Mouse (Mus musculus) stomach, embryonic 14.5 days (tissue): ENCODE results near the gene Aloxe3. TPM values are rescaled to one million over a fixed set of nuclear protein-coding genes. Genes with fewer than 3 reads are reported as not detected.
A peak's percentile ranks its signal among the peaks of the same experiment; 100 is the strongest.

Experiments
- ATAC-seq: fragments of 200-750 bp; cut with Nextera tagmentation; 2 replicates; pipeline ENCODE4 v1.8.0; 2017; ENCODE audit warnings: low read depth, moderate TSS enrichment; ENCODE audit not compliant: insufficient number of reproducible peaks, insufficient read depth, low FRiP score
- H3K27ac ChIP-seq: fragments of 300-500 bp; sonication (generic); 2 replicates; pipeline ENCODE4 v1.5.1; 2014; ENCODE audit warnings: mild to moderate bottlenecking, low read length, moderate library complexity, mixed read lengths
- H3K27me3 ChIP-seq: fragments of 300-500 bp; sonication (generic); 2 replicates; pipeline ENCODE4 v1.6.1; 2014; ENCODE audit warnings: low read length, control low read depth, mixed read lengths; ENCODE audit not compliant: control insufficient read depth, insufficient read depth
- H3K36me3 ChIP-seq: fragments of 300-500 bp; sonication (generic); 2 replicates; pipeline ENCODE4 v1.6.1; 2014; ENCODE audit warnings: mild to moderate bottlenecking, control low read depth, low read length, moderate library complexity, mixed read lengths; ENCODE audit not compliant: control insufficient read depth, insufficient read depth
- H3K4me1 ChIP-seq: fragments of 300-500 bp; sonication (generic); 2 replicates; pipeline ENCODE4 v1.6.1; 2014; ENCODE audit warnings: low read length, control low read depth, mixed read lengths; ENCODE audit not compliant: control insufficient read depth, insufficient read depth
- H3K4me2 ChIP-seq: fragments of 300-500 bp; sonication (generic); replicated peaks from 2 replicates; pipeline ENCODE4 v1.6.1; 2014; ENCODE audit warnings: low read depth, low read length, control low read depth
- H3K4me3 ChIP-seq: fragments of 300-500 bp; sonication (generic); 2 replicates; pipeline ENCODE4 v1.5.1; 2014; ENCODE audit warnings: low read depth, low read length, control low read depth
- H3K9ac ChIP-seq: fragments of 300-500 bp; sonication (generic); replicated peaks from 2 replicates; pipeline ENCODE4 v1.6.1; 2014; ENCODE audit warnings: low read depth, mild to moderate bottlenecking, control low read depth, low read length, moderate library complexity, mixed read lengths
- H3K9me3 ChIP-seq: fragments of 300-500 bp; sonication (generic); 2 replicates; pipeline ENCODE4 v1.6.1; 2016; ENCODE audit warnings: low read depth, low read length, control low read depth; ENCODE audit not compliant: control insufficient read depth
- WGBS: fragments of 180-500 bp; shearing (Covaris S2); extraction: QIAGEN DNeasy Blood & Tissue Kit; methylation state at CpG from one replicate; pipeline ENCODE4 v1.1.7; 2014; 5-methylcytosine and 5-hydroxymethylcytosine counted together
- polyA plus RNA-seq: library from polyadenylated mRNA; unstranded; fragments of >200 nt; fragmentation: Nextera tagmentation; extraction: Ambion mirVana; gene quantifications from 2 replicates; pipeline ENCODE4 v1.2.1, GENCODE M21; 2014

Aloxe3 gene
- polyA plus RNA-seq, 1 experiment from 2014 or later: 0.29 TPM

DNA sequence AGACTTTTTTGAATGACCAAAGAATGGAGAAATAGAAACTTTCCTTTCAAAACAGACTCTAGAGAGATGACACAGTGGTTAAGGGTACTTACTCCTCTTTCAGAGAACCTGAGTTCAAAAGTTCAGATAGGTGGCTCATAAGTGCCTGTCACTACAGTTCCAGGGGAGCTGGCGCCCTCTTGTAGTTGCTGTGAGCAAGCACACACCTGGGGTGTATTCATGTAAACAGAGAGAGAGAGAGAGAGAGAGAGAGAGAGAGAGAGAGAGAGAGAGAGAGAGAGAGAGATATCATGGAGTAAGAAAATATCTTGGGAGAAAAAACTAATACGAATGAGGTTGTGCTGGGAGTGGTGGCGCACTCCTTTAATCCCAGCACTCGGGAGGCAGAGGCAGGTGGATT, 54.4 kb downstream of the Aloxe3 start:
- H3K27ac ChIP-seq: no peak overlapping the region
- H3K4me2 ChIP-seq: no peak overlapping the region
- no peaks in the 10 kb centered on the region for H3K9me3 ChIP-seq
- WGBS: 74% methylated on average over 4 of the region's 4 CpGs
- H3K9ac ChIP-seq: no peak overlapping the region
- no peak overlapping the region for H3K4me3 ChIP-seq
- no peaks in the 10 kb centered on the region for H3K36me3 ChIP-seq
- no peak for ATAC-seq
- no peaks in the 10 kb centered on the region for H3K27me3 ChIP-seq
- H3K4me1 ChIP-seq: no peaks in the 10 kb centered on the region

GRCm38 (mm10) chr11:69185031-69185430, 59.3 kb downstream of the Aloxe3 start:
- no peak overlapping the region for H3K4me3 ChIP-seq
- no peak overlapping the region for H3K27ac ChIP-seq
- 86% methylated on average over 5 of the region's 5 CpGs for WGBS
- ATAC-seq: no peak
- no peaks in the 10 kb centered on the region for H3K9me3 ChIP-seq
- H3K36me3 ChIP-seq: no peaks in the 10 kb centered on the region
- H3K9ac ChIP-seq: no peak overlapping the region
- H3K4me1 ChIP-seq: no peaks in the 10 kb centered on the region
- no peak overlapping the region for H3K4me2 ChIP-seq
- H3K27me3 ChIP-seq: no peaks in the 10 kb centered on the region

DNA sequence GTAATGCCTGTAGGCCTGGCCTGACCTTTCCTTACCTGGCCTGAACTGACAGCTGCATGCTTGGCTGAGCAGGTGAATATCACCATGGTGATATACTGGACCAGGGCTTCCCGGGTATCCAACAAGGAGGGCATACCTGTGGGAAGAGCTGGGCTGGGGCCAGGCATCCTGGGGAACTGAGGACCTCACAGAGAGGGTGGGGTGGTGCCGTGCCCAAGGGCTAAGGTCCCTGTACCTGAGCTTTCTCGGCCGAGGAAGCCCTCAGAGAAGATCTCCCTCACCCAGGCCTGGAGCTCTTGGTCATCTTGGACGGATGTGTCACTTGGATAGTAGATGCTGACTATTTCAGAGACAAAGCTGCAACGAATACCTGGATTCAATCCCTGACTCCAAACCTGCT, 60.2 kb downstream of the Aloxe3 start:
- no peak for ATAC-seq
- WGBS: 82% methylated on average over 6 of the region's 6 CpGs
- no peaks in the 10 kb centered on the region for H3K36me3 ChIP-seq
- H3K27me3 ChIP-seq: no peaks in the 10 kb centered on the region
- no peaks in the 10 kb centered on the region for H3K9me3 ChIP-seq
- no peaks in the 10 kb centered on the region for H3K4me1 ChIP-seq
- H3K4me2 ChIP-seq: no peak overlapping the region
- H3K4me3 ChIP-seq: no peak overlapping the region
- H3K9ac ChIP-seq: no peak overlapping the region
- no peak overlapping the region for H3K27ac ChIP-seq

DNA sequence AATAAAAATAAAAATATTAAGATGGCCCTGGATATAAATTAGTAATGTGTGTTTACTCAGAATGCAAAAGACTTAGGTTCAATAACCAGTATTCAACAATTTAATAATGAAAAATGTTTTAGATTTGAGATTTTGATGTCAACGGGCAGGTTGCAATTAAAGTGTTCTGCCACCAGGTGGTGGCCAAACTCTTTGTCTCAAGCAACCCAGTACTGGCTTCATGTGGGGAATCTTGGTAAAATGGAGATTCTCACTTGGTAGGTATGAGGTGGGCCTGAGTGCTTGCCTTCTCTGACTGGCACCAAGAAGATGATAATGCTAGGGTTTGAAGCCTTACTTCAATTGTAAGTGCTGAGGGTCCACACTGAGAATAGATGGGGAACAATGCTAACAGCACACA, 67.1 kb downstream of the Aloxe3 start:
- no peak overlapping the region for H3K27ac ChIP-seq
- H3K4me1 ChIP-seq: 0 out of 2 replicates have a peak, but pooled peaks cover 4% of the 10 kb centered on the region
- H3K9me3 ChIP-seq: no peaks in the 10 kb centered on the region
- no peak for ATAC-seq
- H3K27me3 ChIP-seq: peaks cover 10% of the 10 kb centered on the region
- H3K9ac ChIP-seq: no peak overlapping the region
- H3K36me3 ChIP-seq: no peaks in the 10 kb centered on the region
- 5% methylated on average over 1 of the region's 1 CpGs for WGBS
- no peak overlapping the region for H3K4me3 ChIP-seq
- no peak overlapping the region for H3K4me2 ChIP-seq

DNA sequence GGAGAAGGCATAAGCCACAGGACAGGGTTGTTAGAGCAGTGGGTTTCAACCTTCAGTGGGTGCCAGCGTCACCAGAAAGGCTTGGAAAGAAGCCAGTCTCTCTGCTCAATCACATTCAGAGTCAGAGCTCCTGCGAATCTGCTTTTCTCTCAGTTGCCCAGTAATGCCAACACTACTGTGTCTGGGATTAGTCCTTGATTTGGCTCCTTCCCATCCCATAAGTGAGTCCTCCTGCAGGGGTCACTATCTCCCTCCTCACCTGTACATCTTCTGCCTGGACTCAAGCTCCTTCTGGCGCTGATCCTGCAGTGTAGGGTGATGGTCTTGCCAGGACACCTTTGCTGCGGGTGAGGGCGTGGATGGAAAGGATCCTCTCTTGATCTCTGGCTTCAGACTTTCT, 71.1 kb downstream of the Aloxe3 start:
- Histone ChIP-seq H3K9me3 (no peaks in the 10 kb centered on the region), H3K27ac (no peak overlapping the region), H3K4me3 (peak overlapping the region; percentile 23; the same call in 1 of the 2 replicates), H3K4me2 (peak overlapping the region; percentile 44), H3K9ac (no peak overlapping the region), H3K27me3 (peaks cover 10% of the 10 kb centered on the region), H3K4me1 (0 out of 2 replicates have a peak, but pooled peaks cover 4% of the 10 kb centered on the region), H3K36me3 (no peaks in the 10 kb centered on the region)
- ATAC-seq: no peak
- WGBS: 11% methylated on average over 5 of the region's 5 CpGs

DNA sequence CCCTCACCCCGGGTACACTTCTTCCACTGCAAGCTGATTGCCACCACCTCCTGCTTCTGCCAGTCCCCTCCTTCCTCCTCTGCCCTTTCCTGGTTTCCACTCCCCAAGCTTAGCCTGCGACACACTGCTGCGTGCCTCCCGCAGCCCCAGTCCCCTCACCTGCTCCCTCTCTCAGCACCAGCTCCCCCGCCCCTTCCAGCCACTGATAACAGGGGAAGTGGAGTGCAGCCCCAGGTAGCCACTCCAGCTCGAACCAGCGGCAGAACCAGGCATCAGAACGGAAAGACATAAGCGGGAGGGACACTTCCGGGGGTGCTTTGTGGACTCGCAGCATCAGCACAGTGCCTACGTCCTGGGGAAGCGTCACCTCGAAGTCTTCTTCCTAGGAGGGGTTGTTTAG, 71.5 kb downstream of the Aloxe3 start:
- no peaks in the 10 kb centered on the region for H3K9me3 ChIP-seq
- no peak overlapping the region for H3K27ac ChIP-seq
- H3K36me3 ChIP-seq: no peaks in the 10 kb centered on the region
- no peak for ATAC-seq
- peak overlapping the region; percentile 44 for H3K4me2 ChIP-seq
- WGBS: under 1% methylated on average over 14 of the region's 14 CpGs
- H3K4me3 ChIP-seq: peak overlapping the region; percentile 23; the same call in 1 of the 2 replicates
- H3K4me1 ChIP-seq: 0 out of 2 replicates have a peak, but pooled peaks cover 4% of the 10 kb centered on the region
- H3K27me3 ChIP-seq: peaks cover 10% of the 10 kb centered on the region
- no peak overlapping the region for H3K9ac ChIP-seq

DNA sequence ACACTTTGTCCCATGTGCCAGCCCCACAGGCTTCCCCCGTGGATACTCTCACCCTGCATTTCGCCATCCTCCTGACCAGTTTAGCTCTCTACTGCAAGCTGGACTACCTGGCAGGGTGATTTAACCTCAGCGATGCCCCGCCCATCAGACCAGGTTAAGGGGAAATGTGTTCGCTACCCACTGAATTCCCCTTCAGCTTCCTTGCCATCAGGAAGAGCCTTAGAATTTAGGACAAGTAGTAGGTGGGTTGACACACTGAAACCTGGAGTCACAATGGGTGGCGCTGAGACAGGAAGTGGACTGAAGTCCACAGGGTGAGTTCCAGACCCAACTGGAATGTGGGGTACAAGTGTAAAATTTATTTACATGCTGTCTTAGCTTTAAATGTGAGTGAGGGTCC, 72.0 kb downstream of the Aloxe3 start, which contains the start of gene Alox8:
Gene Alox8, minus strand, starts transcription at position 101 of the 400 bp plus-strand sequence.
- no peaks in the 10 kb centered on the region for H3K36me3 ChIP-seq
- H3K4me1 ChIP-seq: 0 out of 2 replicates have a peak, but pooled peaks cover 4% of the 10 kb centered on the region
- peak within 1 kb of the TSS; percentile 44 for H3K4me2 ChIP-seq
- ATAC-seq: no peak
- no peaks in the 10 kb centered on the region for H3K9me3 ChIP-seq
- H3K9ac ChIP-seq: no peak within 1 kb of the TSS
- H3K27ac ChIP-seq: no peak within 1 kb of the TSS
- peaks cover 10% of the 10 kb centered on the region for H3K27me3 ChIP-seq
- H3K4me3 ChIP-seq: peak within 1 kb of the TSS; percentile 23; the same call in 1 of the 2 replicates
- 26% methylated on average over 6 of the region's 6 CpGs for WGBS

Other genes with a start within 250 kb of the Aloxe3 start
- gene Rnf222, start 237.3 kb upstream of the Aloxe3 start, polyA plus RNA-seq: not detected in 2 replicates
- gene Rpl26, start 224.3 kb upstream of the Aloxe3 start, polyA plus RNA-seq: 1,222 and 1,288 TPM in 2 replicates
- gene Odf4, start 198.8 kb upstream of the Aloxe3 start, polyA plus RNA-seq: 0.55 TPM in 1 of 2 replicates, not detected in the other
- 10.9 and 13.0 TPM in 2 replicates for gene Arhgef15, start 168.4 kb upstream of the Aloxe3 start, polyA plus RNA-seq
- gene Slc25a35, start 157.8 kb upstream of the Aloxe3 start, polyA plus RNA-seq: 4.1 and 5.4 TPM in 2 replicates
- 58.9 and 63.6 TPM in 2 replicates for gene Rangrf, start 150.7 kb upstream of the Aloxe3 start, polyA plus RNA-seq
- gene Pfas, start 117.4 kb upstream of the Aloxe3 start, polyA plus RNA-seq: 31.8 and 36.6 TPM in 2 replicates
- gene Ctc1, start 110.0 kb upstream of the Aloxe3 start, polyA plus RNA-seq: 45.0 and 47.3 TPM in 2 replicates
- 147 and 153 TPM in 2 replicates for gene Aurkb, start 80.2 kb upstream of the Aloxe3 start, polyA plus RNA-seq
- gene Borcs6, start 66.2 kb upstream of the Aloxe3 start, polyA plus RNA-seq: 9.2 and 11.0 TPM in 2 replicates
- 59.4 and 59.8 TPM in 2 replicates for gene Tmem107, start 55.1 kb upstream of the Aloxe3 start, polyA plus RNA-seq
- 104 and 107 TPM in 2 replicates for gene Vamp2, start 37.4 kb upstream of the Aloxe3 start, polyA plus RNA-seq
- 10.5 and 15.1 TPM in 2 replicates for gene Per1, start 30.7 kb upstream of the Aloxe3 start, polyA plus RNA-seq
- 0.39 and 0.54 TPM in 2 replicates for gene Hes7, start 5.5 kb upstream of the Aloxe3 start, polyA plus RNA-seq
- 0.29 and 0.36 TPM in 2 replicates for gene 9130213A22Rik, start 3.3 kb upstream of the Aloxe3 start, polyA plus RNA-seq
- not detected in 2 replicates for gene Alox12b, start 31.1 kb downstream of the Aloxe3 start, polyA plus RNA-seq
- 0.15 TPM in 1 of 2 replicates, not detected in the other for gene Alox8, start 71.9 kb downstream of the Aloxe3 start, polyA plus RNA-seq
- gene Gucy2e, start 111.1 kb downstream of the Aloxe3 start, polyA plus RNA-seq: 0.06 TPM in 1 of 2 replicates, not detected in the other
- 13.9 and 16.4 TPM in 2 replicates for gene Cntrob, start 197.9 kb downstream of the Aloxe3 start, polyA plus RNA-seq
- 141 and 147 TPM in 2 replicates for gene Trappc1, start 198.1 kb downstream of the Aloxe3 start, polyA plus RNA-seq
- gene Kcnab3, start 200.4 kb downstream of the Aloxe3 start, polyA plus RNA-seq: 1.7 TPM in 2 replicates
- 15.3 and 16.3 TPM in 2 replicates for gene Rnf227, start 214.6 kb downstream of the Aloxe3 start, polyA plus RNA-seq
- gene Chd3, start 243.5 kb downstream of the Aloxe3 start, polyA plus RNA-seq: 85.3 and 87.4 TPM in 2 replicates